Mouse (Mus musculus): ENCODE results near the gene Kctd19. TPM values are rescaled to one million over a fixed set of nuclear protein-coding genes. Genes with fewer than 3 reads are reported as not detected.

The Kctd19 gene
- total RNA-seq, 1 experiment, result 0.18 TPM

GRCm38 (mm10) chr8:105356681-105357080 lies 56.6 kb downstream of the Kctd19 start:
- no peak overlapping the region for H3K9ac ChIP-seq (ENCODE audit: insufficient read depth, low read depth, low read length, poor library complexity, severe bottlenecking)
- TF ChIP-seq CHD2 (IDR thresholded peaks at IDR 0.05; ENCODE audit: low read depth, low read length) (no peak), ZNF384 (IDR thresholded peaks at IDR 0.05; ENCODE audit: low read depth, low read length) (no peak), MAFK (IDR thresholded peaks at IDR 0.05; ENCODE audit: insufficient read depth, low read depth, low read length) (no peak), HCFC1 (IDR thresholded peaks at IDR 0.05; ENCODE audit: borderline replicate concordance, insufficient read depth, low read length) (no peak), ZC3H11A (IDR thresholded peaks at IDR 0.05; ENCODE audit: borderline replicate concordance, low read depth, low read length) (no peak)
- H3K4me3 ChIP-seq (ENCODE audit: insufficient read depth in 1 of 2, low read depth in 1 of 2, low read length in 2 of 2, poor library complexity in 1 of 2, severe bottlenecking in 1 of 2), result no peak overlapping the region
- peaks cover 6% of the 10 kb centered on the region for H3K36me3 ChIP-seq (ENCODE audit: control insufficient read depth, insufficient read depth, low read length, poor library complexity, severe bottlenecking)
- H3K4me1 ChIP-seq (ENCODE audit: control insufficient read depth in 2 of 2, insufficient read depth in 2 of 2, low read length in 2 of 2, poor library complexity in 1 of 2), result peaks cover 2 to 16% of the 10 kb centered on the region in 2 experiments; a peak in 1 of 4 replicates
- DNase-seq (ENCODE audit: low read depth, low spot score), result no peak
- in situ Hi-C loops (cut with MboI; ENCODE audit: low sequenced_read_pairs in 2 of 2, unreplicated experiment in 2 of 2), result no loop called here
- H3K27ac ChIP-seq (ENCODE audit: insufficient read depth, low read depth, low read length, poor library complexity, severe bottlenecking), result no peak overlapping the region
- H3K9me3 ChIP-seq (ENCODE audit: control insufficient read depth, insufficient read depth, low read depth, low read length), result no peaks in the 10 kb centered on the region

- Histone ChIP-seq H3K36me3 (ENCODE audit: control insufficient read depth, insufficient read depth, low read length, poor library complexity, severe bottlenecking) (peaks cover 6% of the 10 kb centered on the region), H3K9ac (ENCODE audit: insufficient read depth, low read depth, low read length, poor library complexity, severe bottlenecking) (0 out of 2 replicates have a peak overlapping the region, but pooled peaks have one; percentile 20), H3K4me3 (ENCODE audit: insufficient read depth in 1 of 2, low read depth in 1 of 2, low read length in 2 of 2, poor library complexity in 1 of 2, severe bottlenecking in 1 of 2) (peak overlapping the region; percentile 6 to 34; a peak in 2 of 4 replicates), H3K27ac (ENCODE audit: insufficient read depth, low read depth, low read length, poor library complexity, severe bottlenecking) (no peak overlapping the region; the same call in 1 of the 2 replicates), H3K4me1 (ENCODE audit: control insufficient read depth in 2 of 2, insufficient read depth in 2 of 2, low read length in 2 of 2, poor library complexity in 1 of 2) (peaks cover 2 to 16% of the 10 kb centered on the region in 2 experiments; a peak in 1 of 4 replicates), H3K9me3 (ENCODE audit: control insufficient read depth, insufficient read depth, low read depth, low read length) (no peaks in the 10 kb centered on the region)
- in situ Hi-C loops (cut with MboI; ENCODE audit: low sequenced_read_pairs in 2 of 2, unreplicated experiment in 2 of 2), result no loop called here
- TF ChIP-seq ZC3H11A (IDR thresholded peaks at IDR 0.05; ENCODE audit: borderline replicate concordance, low read depth, low read length) (no peak), ZNF384 (IDR thresholded peaks at IDR 0.05; ENCODE audit: low read depth, low read length) (no peak), CHD2 (IDR thresholded peaks at IDR 0.05; ENCODE audit: low read depth, low read length) (no peak), MAFK (IDR thresholded peaks at IDR 0.05; ENCODE audit: insufficient read depth, low read depth, low read length) (no peak), HCFC1 (IDR thresholded peaks at IDR 0.05; ENCODE audit: borderline replicate concordance, insufficient read depth, low read length) (no peak)
- DNase-seq (ENCODE audit: low read depth, low spot score), result no peak
Measured at GRCm38 (mm10) chr8:105355179-105356024, 57.9 kb downstream of the Kctd19 start.

- DNase-seq (ENCODE audit: low read depth, low spot score), result no peak
- TF ChIP-seq HCFC1 (IDR thresholded peaks at IDR 0.05; ENCODE audit: borderline replicate concordance, insufficient read depth, low read length) (no peak), ZC3H11A (IDR thresholded peaks at IDR 0.05; ENCODE audit: borderline replicate concordance, low read depth, low read length) (no peak), ZNF384 (IDR thresholded peaks at IDR 0.05; ENCODE audit: low read depth, low read length) (no peak), CHD2 (IDR thresholded peaks at IDR 0.05; ENCODE audit: low read depth, low read length) (no peak)
- H3K4me3 ChIP-seq (ENCODE audit: insufficient read depth in 1 of 2, low read depth in 1 of 2, low read length in 2 of 2, poor library complexity in 1 of 2, severe bottlenecking in 1 of 2), result no peak overlapping the region
- H3K9me3 ChIP-seq (ENCODE audit: control insufficient read depth, insufficient read depth, low read depth, low read length), result no peaks in the 10 kb centered on the region
- H3K27ac ChIP-seq (ENCODE audit: insufficient read depth, low read depth, low read length, poor library complexity, severe bottlenecking), result no peak overlapping the region
- peaks cover 6% of the 10 kb centered on the region for H3K36me3 ChIP-seq (ENCODE audit: control insufficient read depth, insufficient read depth, low read length, poor library complexity, severe bottlenecking)
- H3K4me1 ChIP-seq (ENCODE audit: control insufficient read depth in 2 of 2, insufficient read depth in 2 of 2, low read length in 2 of 2, poor library complexity in 1 of 2), result peaks cover 2 to 16% of the 10 kb centered on the region in 2 experiments; a peak in 1 of 4 replicates
- H3K9ac ChIP-seq (ENCODE audit: insufficient read depth, low read depth, low read length, poor library complexity, severe bottlenecking), result no peak overlapping the region
- in situ Hi-C loops (cut with MboI; ENCODE audit: low sequenced_read_pairs in 2 of 2, unreplicated experiment in 2 of 2), result no loop called here
Measured at GRCm38 (mm10) chr8:105354549-105354948, 58.8 kb downstream of the Kctd19 start.

GRCm38 (mm10) chr8:105353583-105354135 lies 59.6 kb downstream of the Kctd19 start:
- H3K4me3 ChIP-seq (ENCODE audit: insufficient read depth in 1 of 2, low read depth in 1 of 2, low read length in 2 of 2, poor library complexity in 1 of 2, severe bottlenecking in 1 of 2), result no peak overlapping the region
- H3K4me1 ChIP-seq (ENCODE audit: control insufficient read depth in 2 of 2, insufficient read depth in 2 of 2, low read length in 2 of 2, poor library complexity in 1 of 2), result peaks cover 2 to 10% of the 10 kb centered on the region in 2 experiments; a peak in 1 of 4 replicates
- no peak overlapping the region for H3K27ac ChIP-seq (ENCODE audit: insufficient read depth, low read depth, low read length, poor library complexity, severe bottlenecking)
- in situ Hi-C loops (cut with MboI; ENCODE audit: low sequenced_read_pairs in 2 of 2, unreplicated experiment in 2 of 2), result no loop called here
- DNase-seq (ENCODE audit: low read depth, low spot score), result no peak
- H3K9ac ChIP-seq (ENCODE audit: insufficient read depth, low read depth, low read length, poor library complexity, severe bottlenecking), result no peak overlapping the region
- no peaks in the 10 kb centered on the region for H3K9me3 ChIP-seq (ENCODE audit: control insufficient read depth, insufficient read depth, low read depth, low read length)
- TF ChIP-seq MAFK (IDR thresholded peaks at IDR 0.05; ENCODE audit: insufficient read depth, low read depth, low read length) (no peak), CHD2 (IDR thresholded peaks at IDR 0.05; ENCODE audit: low read depth, low read length) (no peak), ZC3H11A (IDR thresholded peaks at IDR 0.05; ENCODE audit: borderline replicate concordance, low read depth, low read length) (no peak), ZNF384 (IDR thresholded peaks at IDR 0.05; ENCODE audit: low read depth, low read length) (no peak), HCFC1 (IDR thresholded peaks at IDR 0.05; ENCODE audit: borderline replicate concordance, insufficient read depth, low read length) (no peak)
- peaks cover 6% of the 10 kb centered on the region for H3K36me3 ChIP-seq (ENCODE audit: control insufficient read depth, insufficient read depth, low read length, poor library complexity, severe bottlenecking)

All from ES-E14 (cell line).